Comparison of ENCODE assay signal across 28 mouse cellular contexts in genomic region chr15:102283648-102284047, GRCm38 (mm10). TPM values are rescaled to one million over a fixed set of nuclear protein-coding genes. Genes with fewer than 3 reads are reported as not detected.
"Had no signal": no experiment of that assay in that cellular context is flagged by ENCODE, and none has a peak within 500 bp of the region (broad histone marks: within the 10 kb centered on the region; RNA-seq: fewer than 3 reads in every experiment).

No protein-coding gene starts in this region.

- H3K9ac ChIP-seq: intestine, embryonic 15.5 days; liver, embryonic 14.5 days; lung, embryonic 15.5 days; midbrain, embryonic 12.5 days; neural tube, embryonic 13.5 days had no signal

- H3K4me3 ChIP-seq: intestine, embryonic 15.5 days; layer of hippocampus, adult 2 months; left cerebral cortex, adult 2 months; lung, embryonic 15.5 days; midbrain, embryonic 12.5 days; myocyte; neural tube, embryonic 13.5 days had no signal

- ATAC-seq: intestine, embryonic 15.5 days; midbrain, embryonic 16.5 days had no signal

- H3K9me3 ChIP-seq: intestine, embryonic 15.5 days; lung, embryonic 15.5 days; midbrain, embryonic 12.5 days; neural tube, embryonic 13.5 days had no signal

- H3K27ac ChIP-seq: intestine, embryonic 15.5 days; layer of hippocampus, adult 2 months; left cerebral cortex, adult 2 months; liver, embryonic 14.5 days; lung, embryonic 15.5 days; midbrain, embryonic 12.5 days; neural tube, embryonic 13.5 days had no signal

- DNase-seq: kidney, adult 11 months; kidney, adult 9 months; kidney, postnatal 14 days; layer of hippocampus, adult 9-11 months; lung, adult 18-20 months; lung, postnatal 10 days; lung, postnatal 36 days; retina, postnatal 1 day; thymus, adult 2 months; thymus, postnatal 14 days; thymus, postnatal 4 days had no signal

- H3K27me3 ChIP-seq: intestine, embryonic 15.5 days; lung, embryonic 15.5 days; midbrain, embryonic 12.5 days; neural tube, embryonic 13.5 days had no signal

- H3K4me2 ChIP-seq: intestine, embryonic 15.5 days; lung, embryonic 15.5 days; midbrain, embryonic 12.5 days; neural tube, embryonic 13.5 days had no signal

RNA-seq across cellular contexts. Expression of gene Gm9918, which starts 13.3 kb away (rescaled TPM):
- total RNA-seq: layer of hippocampus, adult 2 months; layer of hippocampus, postnatal 25 days; left cerebral cortex, adult 2 months; left cerebral cortex, postnatal 10 days; left cerebral cortex, postnatal 36 days; monocyte, adult 5-6 weeks; neutrophil, adult 5-6 weeks had no signal
- polyA plus RNA-seq: large intestine, adult 2 months; midbrain, embryonic 16.5 days; myocyte; small intestine, adult 2 months; spleen, adult 2 months had no signal
